Mouse (Mus musculus) right cerebral cortex, adult 18-20 months (tissue): ENCODE data around the gene Naa11.

Source experiments
- DNase-seq: peaks from one replicate; pipeline ENCODE4 v3.0.0; 2022; ENCODE audit warnings: mixed read lengths

Gene Naa11

DNA sequence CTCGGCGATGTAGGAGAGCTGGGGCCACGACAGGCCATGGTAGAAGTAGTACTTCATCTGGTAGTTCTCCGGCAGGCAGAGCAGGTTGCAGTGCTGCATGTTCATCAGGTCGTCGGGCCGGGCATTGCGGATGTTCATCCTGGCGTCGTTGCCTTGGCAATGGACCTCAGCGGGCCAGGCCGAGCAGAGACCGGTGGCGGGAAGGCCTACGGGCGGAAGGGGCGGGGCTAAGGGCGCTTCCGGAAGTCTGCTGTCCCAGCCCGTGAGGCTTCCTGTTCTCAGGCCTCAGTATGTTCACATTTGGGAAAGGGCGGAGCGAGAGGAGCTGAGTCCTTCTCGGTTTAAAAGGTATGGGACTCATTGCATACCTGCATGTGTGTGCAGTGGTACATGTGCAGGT is at the start of gene Naa11:
Gene Naa11 (minus strand): TSS at position 220 of the 400 bp plus-strand sequence.
- DNase-seq, result no peak

DNA sequence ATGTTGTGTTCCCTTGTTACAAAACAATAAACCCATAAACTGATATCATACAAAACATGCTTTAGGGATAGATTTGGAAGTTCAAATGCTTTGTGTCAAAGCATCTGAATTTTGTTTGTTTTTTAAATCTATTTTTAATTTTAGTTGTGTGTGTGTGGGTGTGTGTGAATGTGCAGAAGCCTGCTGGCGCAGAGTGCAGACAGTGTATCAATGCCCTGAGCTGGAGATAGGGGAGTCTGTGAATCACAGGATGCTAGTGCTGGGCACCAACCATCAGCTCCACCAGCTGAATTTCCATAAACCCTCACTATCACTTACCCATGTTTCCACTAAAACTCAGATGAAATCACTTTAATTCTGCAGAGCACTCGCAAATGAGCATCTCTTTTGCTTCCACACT is 40.3 kb upstream of the Naa11 start:
- no peak for DNase-seq

DNA sequence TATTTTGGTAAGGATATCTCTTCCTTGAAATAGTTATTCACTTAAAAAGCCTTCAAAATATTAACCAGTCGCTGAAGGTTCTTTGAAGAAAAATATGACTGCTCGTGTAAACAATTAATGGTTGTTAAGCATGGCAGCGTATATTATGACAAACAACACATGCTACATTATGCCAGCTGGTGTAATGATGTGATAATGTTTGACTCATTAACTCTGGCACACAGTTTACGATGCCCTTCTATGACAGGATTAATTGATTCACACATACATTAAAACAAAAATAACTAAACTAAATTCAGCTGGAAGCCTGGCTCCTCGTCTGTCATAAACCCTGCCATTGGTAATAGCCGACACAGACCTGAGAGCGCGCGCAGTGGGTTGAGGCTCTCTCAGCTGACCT is 37.8 kb upstream of the Naa11 start:
- DNase-seq, result no peak

DNA sequence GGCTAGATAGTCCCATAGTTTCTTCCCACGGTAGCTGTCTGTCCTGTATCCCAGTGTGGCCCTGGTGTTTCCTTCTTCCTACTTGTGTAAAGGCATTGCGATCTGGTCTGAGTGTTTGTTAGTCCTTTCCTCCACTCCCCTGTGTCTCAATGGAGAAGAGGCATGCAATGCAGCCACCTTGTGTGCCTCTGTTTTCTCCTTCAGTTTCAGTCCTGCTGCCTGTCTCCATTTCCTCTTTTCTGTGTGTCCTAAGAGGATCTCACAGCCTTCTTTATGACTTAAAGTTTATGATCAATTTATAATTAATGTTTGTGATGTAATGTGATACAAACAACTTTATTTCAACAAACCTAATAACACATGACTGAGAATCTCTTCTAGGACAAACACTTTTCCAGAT is 29.5 kb upstream of the Naa11 start:
- no peak for DNase-seq

DNA sequence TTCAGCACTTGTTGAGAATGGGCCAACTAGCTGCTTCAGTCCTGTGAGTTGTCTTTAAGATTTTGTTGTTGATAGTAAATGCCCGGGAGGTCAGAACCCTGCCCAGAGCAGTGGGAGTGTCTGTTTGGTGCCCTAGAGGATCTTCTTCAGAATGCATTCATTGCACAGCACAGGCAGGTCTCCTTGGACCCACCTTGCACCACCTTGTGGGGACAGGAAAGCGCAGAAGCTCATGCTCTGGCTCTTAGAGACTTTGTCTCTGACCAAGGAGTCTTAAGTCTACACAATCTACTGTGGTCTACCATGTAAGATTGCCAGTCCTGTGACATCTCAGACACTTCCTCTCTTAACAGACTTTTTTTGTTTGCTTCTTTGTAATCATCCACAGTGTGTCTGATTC is 25.0 kb upstream of the Naa11 start:
- no peak for DNase-seq

DNA sequence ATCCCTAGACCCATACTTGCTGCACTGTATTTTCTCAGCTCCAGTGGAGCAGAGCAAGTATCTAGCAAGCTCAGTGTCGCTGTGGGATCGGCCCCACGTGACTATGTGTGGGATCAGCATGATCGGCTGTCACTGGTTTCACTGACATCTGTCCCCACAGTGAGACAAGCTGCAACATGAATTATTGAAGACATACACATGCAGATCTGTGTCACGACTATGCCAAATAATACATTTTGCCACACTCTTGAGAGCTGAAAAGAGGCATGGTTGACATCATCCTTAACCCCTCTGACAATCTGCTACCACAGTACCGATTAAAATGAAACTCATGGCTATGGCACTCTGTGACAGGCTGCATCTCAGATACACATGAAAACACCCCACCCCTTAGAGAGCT is 23.7 kb upstream of the Naa11 start:
- DNase-seq, result no peak

DNA sequence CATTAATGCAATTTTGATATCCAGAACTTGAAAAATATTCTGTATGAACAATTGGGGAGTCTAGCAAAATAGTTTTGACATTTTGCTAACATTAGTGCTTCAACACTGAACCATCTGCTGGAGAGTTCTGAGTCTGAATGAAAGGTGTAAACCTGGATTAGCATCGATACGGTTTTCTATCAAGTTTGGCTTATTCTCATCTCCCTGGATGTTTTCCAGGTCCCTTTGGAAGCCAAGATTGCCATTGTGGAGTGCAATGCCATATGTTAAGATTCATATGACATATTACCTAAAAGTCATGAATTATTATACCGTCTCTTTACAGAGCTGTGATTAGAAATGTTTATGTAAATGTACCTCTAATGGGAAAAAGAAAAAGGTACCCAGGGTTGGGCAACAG is 21.5 kb upstream of the Naa11 start:
- DNase-seq, result no peak

DNA sequence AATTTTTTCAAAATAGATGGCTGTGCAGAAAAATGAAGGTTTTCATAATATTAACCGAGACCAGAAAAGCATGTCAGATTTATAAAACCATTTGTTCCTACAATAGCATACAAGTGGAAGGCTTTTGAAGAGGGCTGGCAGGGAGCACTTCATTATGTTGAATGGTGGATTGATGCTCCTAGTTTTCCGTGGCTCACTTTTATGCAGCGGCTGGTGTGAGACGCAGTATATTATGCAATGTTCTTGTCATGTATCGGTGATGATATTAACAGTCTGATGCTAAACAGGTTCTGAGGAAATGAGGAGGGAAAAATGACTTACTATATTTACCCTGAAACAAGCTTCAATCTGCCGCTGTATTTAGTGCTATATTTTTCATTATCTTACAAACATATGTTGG is 18.0 kb upstream of the Naa11 start:
- DNase-seq, result no peak

DNA sequence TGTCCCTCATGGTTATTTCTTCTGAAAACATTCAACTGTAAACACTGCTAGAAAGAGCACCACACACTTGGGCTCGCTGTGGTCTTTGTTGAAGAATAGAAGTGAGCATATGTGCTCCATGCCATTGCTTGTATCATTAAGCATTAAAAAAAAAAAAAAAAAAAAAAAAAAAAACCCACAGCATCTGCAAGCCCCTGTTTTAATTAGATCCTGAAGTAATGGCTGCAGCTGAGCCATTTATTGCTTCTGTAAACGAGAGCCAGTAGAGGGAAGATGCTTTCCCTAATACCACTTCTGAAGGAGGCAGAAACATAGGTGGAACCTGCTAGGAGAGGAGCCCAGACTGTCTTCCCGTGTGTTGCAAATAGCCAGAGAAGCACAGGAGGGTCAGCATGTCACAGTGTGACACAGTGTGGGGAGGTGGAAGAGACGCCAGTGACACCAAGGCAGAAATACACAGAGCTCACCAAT is 17.1 kb upstream of the Naa11 start:
- no peak for DNase-seq

DNA sequence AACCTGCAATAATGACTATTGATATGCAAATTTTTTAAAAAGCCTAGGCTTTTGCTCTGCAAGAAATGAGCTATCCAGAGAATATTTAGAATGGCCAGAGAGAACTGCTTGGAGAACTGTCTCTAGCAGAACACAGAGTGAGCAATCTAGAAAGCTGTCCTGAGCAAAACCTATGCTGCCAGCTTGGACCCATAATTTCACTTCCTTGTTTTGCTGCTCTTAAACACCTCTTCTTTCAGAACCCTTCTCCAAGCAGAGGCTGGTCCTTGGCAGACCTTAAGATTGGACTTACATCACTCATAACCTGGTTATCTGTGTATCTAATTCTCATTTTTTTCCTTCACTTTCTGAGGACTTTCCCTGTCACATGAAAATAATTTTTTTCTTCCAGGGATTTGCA is 8.9 kb upstream of the Naa11 start:
- no peak for DNase-seq

DNA sequence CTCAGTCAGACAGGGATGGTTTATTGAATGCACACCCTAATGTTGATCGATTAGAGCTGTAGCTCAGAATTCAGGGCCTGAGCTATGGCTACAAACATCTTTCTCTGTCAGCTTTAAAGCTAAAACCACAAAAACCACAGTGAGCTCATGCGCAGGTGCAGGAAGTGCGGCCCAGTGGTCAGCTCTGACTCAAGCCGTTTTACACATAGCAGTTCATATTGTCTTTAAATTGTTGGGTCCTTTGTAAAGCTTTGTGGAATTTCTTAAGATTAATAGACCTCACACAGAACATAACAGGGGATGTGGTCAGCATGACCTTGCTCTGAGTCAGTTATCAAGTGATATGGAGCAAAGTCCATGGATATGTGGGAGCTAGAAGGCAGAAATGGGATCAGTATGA is 5.4 kb upstream of the Naa11 start:
- no peak for DNase-seq

DNA sequence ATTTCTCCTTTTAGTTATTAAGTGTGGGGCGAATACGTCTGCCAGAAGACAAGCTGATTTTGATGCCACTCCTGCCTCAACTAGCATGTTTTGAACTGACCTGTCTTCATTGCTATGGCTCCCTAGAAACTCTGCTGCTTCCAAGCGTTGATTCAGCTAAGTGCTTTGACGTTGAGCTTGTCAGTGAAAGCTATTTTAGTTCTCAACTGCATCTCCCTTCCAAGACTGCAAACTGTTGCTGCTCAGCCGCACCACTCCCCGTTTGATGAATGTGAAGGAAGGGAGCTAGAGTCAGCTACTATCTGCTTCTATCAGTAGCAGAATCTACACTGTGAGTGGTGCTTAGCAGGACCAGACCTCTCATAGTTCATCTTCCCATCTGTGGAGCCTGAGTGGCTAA is 4.6 kb downstream of the Naa11 start:
- peak; percentile 6 for DNase-seq

DNA sequence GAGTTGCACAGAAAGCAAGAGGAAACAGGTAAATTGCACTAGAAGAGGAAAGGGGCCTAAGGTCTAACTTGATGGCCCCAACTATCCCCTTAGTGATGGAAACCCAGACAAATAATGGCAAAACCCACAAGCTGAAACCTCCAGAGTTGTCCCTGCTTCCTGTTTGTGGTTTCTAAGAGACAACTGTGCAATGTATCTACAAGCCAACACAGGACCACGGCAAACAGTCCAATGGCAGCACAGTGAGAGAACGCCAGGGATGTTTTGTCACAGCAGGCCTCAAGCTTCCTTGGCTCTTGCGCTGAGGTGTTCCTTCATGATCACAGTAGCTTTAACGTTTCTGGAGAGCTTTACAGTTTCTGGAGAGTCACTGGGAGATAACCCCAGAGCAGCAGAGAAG is 7.8 kb downstream of the Naa11 start:
- DNase-seq, result no peak

DNA sequence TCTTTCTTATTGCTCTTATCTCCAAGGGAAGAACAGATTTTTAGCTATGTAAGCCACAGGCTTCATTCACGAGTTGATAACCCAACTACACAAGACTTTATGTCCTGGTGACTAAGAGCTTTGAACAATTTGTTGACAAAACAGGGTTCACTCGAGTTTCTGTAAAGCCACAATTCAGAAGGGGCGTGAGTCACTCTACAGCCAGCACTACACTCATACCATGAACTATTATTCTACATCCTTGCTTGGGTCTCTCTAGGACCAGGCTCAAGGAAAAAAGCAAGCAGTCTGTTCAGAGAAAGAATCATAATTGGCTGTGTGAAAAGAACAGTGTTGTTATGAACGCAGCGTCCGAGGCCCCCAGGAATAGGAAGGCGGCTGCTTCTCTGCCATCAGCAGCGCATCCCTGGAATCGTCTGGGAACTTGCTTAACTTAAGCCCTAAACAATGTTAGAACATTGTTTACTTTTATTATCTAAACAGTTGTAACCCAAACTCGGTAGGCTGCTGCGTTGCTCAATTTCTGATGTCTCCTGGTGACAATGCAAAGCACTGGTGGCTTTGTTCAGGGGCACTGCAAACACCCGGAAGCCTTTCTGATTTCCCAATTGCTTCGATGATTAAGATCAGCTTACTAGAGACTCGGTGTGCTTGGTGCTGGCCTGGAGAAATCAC is 9.5 kb downstream of the Naa11 start:
- DNase-seq, result no peak

DNA sequence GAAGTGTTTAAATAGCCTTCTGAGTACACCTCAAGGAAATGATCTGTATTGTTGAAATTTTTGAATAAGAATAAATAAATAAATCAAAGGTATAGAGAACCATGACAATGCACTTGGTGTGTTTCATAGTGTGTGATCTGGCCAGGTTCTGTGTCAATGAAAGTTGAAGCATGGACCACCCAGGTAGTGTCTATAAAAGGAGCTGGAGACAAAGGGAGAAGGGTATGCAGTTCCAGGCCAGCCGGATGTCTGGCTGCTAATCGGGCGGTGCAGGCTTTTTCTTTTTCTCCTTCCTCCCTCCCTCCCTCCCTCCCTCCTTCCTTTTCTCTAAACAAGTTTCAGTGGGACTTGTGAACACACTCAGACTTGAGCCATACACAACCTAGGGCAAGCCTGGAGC is 12.2 kb downstream of the Naa11 start:
- no peak for DNase-seq

DNA sequence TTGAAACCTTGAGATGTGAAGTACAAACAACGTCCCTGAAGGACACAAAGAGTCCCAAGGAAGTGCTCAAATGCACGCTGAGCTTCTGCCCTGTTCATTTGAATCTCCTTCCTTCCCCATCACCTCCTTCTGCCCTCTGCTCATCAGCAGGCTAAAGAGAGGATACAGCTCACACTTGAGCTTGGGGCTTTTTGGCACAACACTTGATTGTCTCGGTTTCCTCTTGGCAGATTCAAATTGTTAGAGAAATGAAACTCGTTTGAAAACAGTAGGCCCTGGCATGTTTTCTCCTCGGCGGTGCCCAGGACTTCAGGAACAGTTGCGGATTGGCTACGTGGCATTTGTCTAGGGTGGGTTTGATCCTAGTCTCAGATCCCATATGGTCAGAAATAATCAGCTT is 27.4 kb downstream of the Naa11 start:
- DNase-seq, result no peak

DNA sequence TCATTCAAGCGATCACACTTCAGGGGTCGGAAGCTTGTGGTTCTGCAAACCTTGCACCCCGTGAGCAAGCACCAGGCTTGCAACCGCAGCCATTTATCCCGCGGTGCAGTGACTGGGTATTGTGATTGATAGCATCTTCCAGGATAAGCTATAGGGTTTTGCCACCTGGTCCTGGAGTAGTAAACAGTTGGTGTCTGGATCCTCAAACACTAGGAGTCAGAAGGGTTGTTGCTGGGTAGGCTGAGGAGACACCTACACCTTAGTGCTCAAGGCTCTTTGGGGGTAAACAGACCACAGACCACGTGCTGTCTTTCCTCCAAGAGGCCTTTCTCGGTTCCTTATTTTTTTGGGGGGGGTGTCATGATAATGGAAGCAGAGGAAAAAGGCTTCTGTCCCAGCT is 27.9 kb downstream of the Naa11 start:
- DNase-seq, result no peak

DNA sequence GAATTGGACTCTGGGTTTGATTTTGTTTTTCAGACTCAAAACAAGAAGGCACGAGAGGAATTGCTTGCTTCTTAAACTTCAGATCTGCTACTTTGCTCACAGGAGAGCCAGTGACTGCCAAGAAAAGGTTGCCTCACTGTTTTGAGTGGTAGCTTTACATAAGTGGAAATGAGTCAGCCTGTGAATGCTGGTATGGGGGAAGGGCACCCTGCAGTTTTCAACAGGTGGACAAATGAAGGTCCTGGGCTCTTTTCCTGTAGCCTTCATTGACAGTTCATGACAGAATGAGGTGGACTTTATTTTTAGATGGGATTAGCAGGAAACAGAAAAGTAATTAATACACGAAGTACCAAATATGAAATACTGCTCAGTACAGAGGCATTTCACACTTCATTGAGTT is 29.6 kb downstream of the Naa11 start:
- no peak for DNase-seq

DNA sequence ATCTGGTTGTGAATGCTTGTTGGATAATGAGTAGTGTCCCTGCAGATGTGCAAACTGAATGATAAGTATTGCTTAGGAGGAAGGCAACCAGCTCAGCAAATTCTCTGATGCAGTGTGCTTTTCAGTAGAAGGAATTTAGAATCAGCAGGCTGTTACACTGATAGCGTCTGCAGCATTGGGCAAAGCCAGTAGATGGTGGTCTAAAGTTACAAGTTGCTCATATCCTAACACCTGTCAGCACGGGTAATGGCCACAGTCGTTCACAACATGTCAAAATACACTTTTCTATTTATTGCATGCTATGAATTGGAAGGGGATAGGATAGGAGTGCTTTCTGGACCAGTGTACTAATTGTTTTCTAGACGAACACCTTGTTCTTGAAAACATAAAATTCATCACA is 33.1 kb downstream of the Naa11 start:
- no peak for DNase-seq

DNA sequence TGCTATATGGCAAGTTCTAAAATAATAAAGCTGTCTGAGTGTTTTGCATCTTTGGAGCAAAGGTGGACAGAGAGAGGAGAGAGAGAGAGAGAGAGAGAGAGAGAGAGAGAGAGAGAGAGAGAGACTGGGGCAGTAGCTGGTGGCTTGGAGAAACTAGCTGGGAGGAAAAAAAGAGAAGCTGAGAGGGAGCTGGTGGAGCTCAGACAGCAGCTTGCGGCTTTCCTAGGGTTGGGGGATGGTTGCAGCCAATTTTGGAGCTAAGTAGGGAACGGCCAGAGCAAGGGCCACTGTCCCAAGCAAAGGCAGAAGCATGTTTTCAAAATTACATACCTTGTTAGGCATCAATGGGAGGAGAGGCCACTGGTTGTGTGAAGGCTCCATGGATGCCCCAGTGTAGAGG is 36.0 kb downstream of the Naa11 start:
- DNase-seq, result no peak

DNA sequence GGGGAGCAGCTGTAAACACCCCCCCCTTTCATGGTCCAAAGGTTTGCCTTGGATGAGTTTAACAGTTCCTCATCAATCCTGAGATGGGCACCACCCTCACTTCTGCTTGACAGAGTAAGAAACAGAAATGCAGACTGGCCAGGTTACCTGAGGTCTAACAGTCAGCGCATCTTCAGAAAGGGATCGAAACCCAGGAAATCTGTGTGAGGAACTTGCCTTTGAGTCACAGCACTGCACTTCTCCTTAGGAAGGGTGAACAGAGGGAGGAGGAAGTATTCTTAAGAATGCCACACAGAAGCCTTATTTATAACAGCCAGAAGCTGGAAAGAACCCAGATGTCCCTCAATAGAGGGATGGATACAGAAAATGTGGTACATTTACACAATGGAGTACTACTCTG is 37.0 kb downstream of the Naa11 start:
- no peak for DNase-seq

DNA sequence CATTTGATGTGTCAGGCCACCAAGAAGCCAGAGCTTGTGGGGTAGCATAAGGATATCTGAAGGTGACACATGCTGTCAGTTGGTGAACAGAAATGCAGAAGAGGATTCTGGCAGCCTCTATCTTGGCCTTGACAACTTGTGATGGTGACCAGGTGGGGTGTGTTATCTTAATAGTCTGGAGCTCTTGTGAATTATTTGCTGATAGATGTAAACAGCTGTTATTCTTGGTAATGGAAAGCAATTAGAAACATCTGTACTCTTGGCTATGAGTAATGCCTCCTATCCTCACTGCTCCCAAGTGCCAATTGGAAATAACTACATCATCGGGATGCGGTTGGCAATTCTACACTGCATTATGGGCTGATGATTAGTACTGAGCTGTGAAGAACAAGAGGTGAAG is 43.4 kb downstream of the Naa11 start:
- DNase-seq, result no peak

DNA sequence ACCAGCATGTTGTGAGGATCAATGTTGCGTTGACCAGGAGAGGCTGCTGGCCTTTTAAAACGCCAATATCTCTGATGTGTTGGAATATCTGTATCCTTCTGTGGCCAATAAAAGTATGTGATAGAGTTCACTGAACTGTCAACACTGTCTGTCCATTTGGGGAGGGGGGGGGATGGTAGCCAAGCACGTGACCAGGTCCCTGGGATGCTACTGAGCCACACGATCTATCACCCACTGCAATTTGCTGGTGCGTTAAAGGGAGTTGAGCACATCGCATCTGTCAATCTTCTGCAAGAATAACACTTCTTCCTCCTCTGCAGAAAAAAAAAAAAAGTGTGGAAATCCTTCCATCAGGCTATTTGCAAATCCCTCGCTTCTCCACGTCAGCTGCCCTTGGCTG is 43.9 kb downstream of the Naa11 start:
- DNase-seq, result no peak

DNA sequence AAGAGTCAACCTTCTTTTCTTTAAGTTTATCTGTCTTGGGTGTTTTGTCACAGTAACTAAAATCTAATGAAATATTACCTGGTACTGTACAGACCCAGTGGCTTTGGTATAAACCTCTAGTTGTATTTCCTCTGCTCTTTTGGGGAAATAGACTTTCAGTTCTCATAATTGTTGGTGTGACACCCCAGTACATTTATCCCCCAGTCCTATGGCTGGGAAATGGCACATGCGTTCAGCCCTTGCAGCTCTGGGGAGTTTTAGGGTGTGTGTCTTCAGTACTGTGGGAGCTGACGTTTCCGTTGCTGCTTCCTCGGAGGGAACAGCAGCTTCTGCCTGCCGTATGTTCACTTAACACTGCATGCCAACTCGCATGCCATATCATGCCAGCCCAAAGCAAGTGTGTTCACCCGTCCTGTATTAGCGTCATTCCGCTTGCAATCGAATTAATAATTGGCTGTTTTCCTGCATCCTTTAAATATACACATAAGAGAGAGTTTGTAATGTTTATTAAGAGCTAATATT is 46.4 kb downstream of the Naa11 start:
- no peak for DNase-seq

DNA sequence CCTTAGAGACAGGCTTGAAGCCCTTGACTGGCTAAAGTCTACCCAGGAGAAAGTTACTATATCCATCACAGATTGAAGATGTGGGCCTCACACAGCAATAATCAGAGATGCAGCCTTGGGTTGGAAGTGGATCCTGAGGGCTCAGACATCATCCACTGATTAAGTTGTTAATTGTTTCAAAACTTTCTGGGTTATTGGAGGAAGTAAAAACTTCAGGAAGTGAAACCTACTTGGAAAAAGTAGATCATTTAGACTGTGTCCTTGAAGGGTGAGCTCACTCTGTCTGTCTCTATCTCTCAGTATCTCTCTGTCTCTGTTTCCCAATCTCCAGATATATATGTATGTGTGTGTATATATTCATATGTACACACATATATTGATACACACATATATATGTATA is 47.0 kb downstream of the Naa11 start:
- no peak for DNase-seq
